Mouse (Mus musculus): ENCODE results near the gene Gm43518. TPM values are rescaled to one million over a fixed set of nuclear protein-coding genes. Genes with fewer than 3 reads are reported as not detected.

Gm43518 gene
- polyA plus RNA-seq, 1 experiment from 2014 or later: 0.25 TPM

DNA sequence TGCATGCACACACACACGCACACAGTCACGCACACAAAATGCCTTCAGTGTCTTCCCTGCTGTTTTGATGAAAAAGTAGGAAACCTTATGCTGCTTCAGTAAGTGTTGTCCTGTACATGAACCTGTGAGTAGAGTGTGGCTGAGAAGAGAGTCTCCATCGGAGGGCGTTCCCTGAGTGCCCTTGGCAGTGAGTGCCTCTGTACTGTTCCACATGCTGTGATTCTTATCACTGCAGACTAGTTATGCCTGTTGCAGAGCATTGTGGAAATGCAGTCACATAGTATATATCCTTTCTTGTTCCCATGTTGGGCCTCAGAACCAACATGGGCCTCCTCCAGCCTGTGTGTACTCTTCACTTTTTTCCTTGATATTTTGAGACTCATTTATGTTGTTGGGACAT lies 37.0 kb downstream of the Gm43518 start:
- no peaks in the 10 kb centered on the region for H3K4me1 ChIP-seq (ENCODE audit: control insufficient read depth, insufficient read depth, low read length)
- H3K4me2 ChIP-seq (ENCODE audit: low read depth, severe bottlenecking): no peak overlapping the region
- H3K27me3 ChIP-seq (ENCODE audit: control insufficient read depth, insufficient read depth, low read length): no peaks in the 10 kb centered on the region
- no peak overlapping the region for H3K4me3 ChIP-seq (ENCODE audit: low read depth, low read length)
- 91% methylated on average over 4 of the region's 4 CpGs for WGBS
- H3K9ac ChIP-seq (ENCODE audit: low read length): no peak overlapping the region
- no peaks in the 10 kb centered on the region for H3K9me3 ChIP-seq (ENCODE audit: control insufficient read depth, low read length)
- H3K36me3 ChIP-seq (ENCODE audit: control insufficient read depth, insufficient read depth, low read length): no peaks in the 10 kb centered on the region
- DNase-seq (ENCODE audit: low spot score) (no peak), ATAC-seq (ENCODE audit: insufficient number of reproducible peaks, low FRiP score, low TSS enrichment, low read depth) (no peak)
- H3K27ac ChIP-seq (replicated peaks; ENCODE audit: low read depth, low read length): no peak overlapping the region

DNA sequence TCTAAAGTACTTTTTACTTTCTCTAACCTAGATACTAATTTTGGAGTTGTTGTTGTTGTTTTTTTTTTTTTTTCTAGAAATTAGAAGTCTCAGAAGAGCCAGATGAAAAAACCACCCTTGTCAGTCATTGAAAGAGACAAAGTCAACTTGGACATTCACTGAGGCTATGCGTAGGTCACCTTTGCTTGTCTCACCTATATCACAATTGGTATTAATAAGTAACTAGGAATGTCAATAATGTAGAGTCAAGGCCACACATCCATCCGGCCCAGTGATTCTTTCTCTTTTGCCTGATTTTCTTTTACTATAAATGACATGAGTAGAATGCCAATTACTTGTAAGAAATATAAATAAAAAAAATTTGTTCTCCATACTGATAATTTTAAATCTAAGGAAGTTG lies 39.5 kb downstream of the Gm43518 start:
- H3K27ac ChIP-seq (replicated peaks; ENCODE audit: low read depth, low read length): no peak overlapping the region
- 97% methylated on average over 2 of the region's 2 CpGs for WGBS
- H3K36me3 ChIP-seq (ENCODE audit: control insufficient read depth, insufficient read depth, low read length): no peaks in the 10 kb centered on the region
- H3K9me3 ChIP-seq (ENCODE audit: control insufficient read depth, low read length): no peaks in the 10 kb centered on the region
- H3K27me3 ChIP-seq (ENCODE audit: control insufficient read depth, insufficient read depth, low read length): no peaks in the 10 kb centered on the region
- H3K4me1 ChIP-seq (ENCODE audit: control insufficient read depth, insufficient read depth, low read length): no peaks in the 10 kb centered on the region
- DNase-seq (ENCODE audit: low spot score): no peak
- ATAC-seq (ENCODE audit: insufficient number of reproducible peaks, low FRiP score, low TSS enrichment, low read depth): no peak
- H3K4me2 ChIP-seq (ENCODE audit: low read depth, severe bottlenecking): no peak overlapping the region
- no peak overlapping the region for H3K9ac ChIP-seq (ENCODE audit: low read length)
- no peak overlapping the region for H3K4me3 ChIP-seq (ENCODE audit: low read depth, low read length)

DNA sequence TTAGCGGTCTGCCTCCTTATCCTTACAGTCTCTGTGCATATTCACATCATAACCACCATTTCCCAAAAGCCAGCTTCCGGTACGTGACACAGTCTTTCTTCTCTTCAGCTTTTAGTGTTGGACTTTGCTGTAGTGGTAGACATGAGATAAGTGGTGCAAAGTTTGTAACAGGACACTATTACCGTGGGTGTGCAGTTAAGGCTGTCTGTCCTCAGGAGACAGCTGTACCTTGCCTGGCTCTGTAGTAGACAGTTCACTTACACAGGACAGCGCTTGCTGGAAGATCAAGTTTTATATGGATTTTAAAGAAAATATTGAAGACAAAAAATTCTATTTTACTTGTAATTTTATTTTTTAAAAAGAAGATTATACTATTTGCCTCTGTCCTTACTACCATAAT lies 41.2 kb downstream of the Gm43518 start:
- Histone ChIP-seq H3K9me3 (ENCODE audit: control insufficient read depth, low read length) (no peaks in the 10 kb centered on the region), H3K36me3 (ENCODE audit: control insufficient read depth, insufficient read depth, low read length) (no peaks in the 10 kb centered on the region), H3K9ac (ENCODE audit: low read length) (no peak overlapping the region), H3K4me3 (ENCODE audit: low read depth, low read length) (no peak overlapping the region), H3K4me1 (ENCODE audit: control insufficient read depth, insufficient read depth, low read length) (no peaks in the 10 kb centered on the region), H3K27me3 (ENCODE audit: control insufficient read depth, insufficient read depth, low read length) (peaks cover 5% of the 10 kb centered on the region; the same call in 1 of the 2 replicates), H3K27ac (replicated peaks; ENCODE audit: low read depth, low read length) (no peak overlapping the region), H3K4me2 (ENCODE audit: low read depth, severe bottlenecking) (no peak overlapping the region)
- ATAC-seq (ENCODE audit: insufficient number of reproducible peaks, low FRiP score, low TSS enrichment, low read depth) (no peak), DNase-seq (ENCODE audit: low spot score) (no peak)
- 79% methylated on average over 5 of the region's 5 CpGs for WGBS

DNA sequence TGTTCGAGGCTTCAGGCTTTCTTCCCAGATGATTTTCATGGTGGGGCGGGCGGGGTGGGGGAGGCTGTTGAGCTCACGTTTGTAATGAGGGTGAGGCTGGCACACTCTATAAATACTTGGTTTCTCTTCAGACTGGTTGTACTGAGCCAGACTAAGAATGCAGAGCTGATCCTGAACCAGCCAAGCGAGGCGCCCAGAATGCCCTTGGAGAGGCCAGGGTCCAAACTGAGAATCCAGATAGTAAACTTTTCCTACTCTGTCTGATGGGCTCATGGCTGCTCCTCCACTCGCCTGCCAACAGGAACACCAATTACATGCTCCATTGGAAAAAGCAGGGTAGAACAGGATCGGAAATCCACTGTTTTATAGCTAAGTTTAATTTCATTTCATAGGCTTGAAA lies 42.0 kb downstream of the Gm43518 start:
- H3K4me1 ChIP-seq (ENCODE audit: control insufficient read depth, insufficient read depth, low read length): no peaks in the 10 kb centered on the region
- H3K27me3 ChIP-seq (ENCODE audit: control insufficient read depth, insufficient read depth, low read length): peaks cover 5% of the 10 kb centered on the region; the same call in 1 of the 2 replicates
- H3K9ac ChIP-seq (ENCODE audit: low read length): no peak overlapping the region
- 79% methylated on average over 8 of the region's 8 CpGs for WGBS
- no peaks in the 10 kb centered on the region for H3K9me3 ChIP-seq (ENCODE audit: control insufficient read depth, low read length)
- ATAC-seq (ENCODE audit: insufficient number of reproducible peaks, low FRiP score, low TSS enrichment, low read depth): no peak
- no peak overlapping the region for H3K27ac ChIP-seq (replicated peaks; ENCODE audit: low read depth, low read length)
- no peak overlapping the region for H3K4me2 ChIP-seq (ENCODE audit: low read depth, severe bottlenecking)
- DNase-seq (ENCODE audit: low spot score): no peak
- H3K36me3 ChIP-seq (ENCODE audit: control insufficient read depth, insufficient read depth, low read length): no peaks in the 10 kb centered on the region
- no peak overlapping the region for H3K4me3 ChIP-seq (ENCODE audit: low read depth, low read length)

DNA sequence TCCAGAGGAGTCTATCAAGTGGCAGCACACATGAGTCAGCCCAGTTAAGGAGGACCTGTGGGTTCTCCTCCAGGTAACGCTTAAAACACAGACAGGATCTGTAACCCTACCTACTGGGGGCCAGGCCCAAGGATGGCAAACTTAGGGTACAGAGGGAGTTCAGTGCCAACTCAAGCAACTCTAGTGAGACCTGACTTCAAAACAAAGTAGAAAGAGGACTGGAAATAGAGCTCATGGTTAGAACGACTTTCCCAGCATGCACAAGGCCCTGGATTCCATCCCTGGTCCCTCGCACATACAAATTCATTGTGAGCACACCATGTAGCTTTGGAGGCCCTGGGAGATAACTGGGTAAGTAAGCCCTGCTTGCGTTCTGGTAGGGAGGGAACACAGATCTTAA lies 43.4 kb downstream of the Gm43518 start:
- Histone ChIP-seq H3K4me3 (ENCODE audit: low read depth, low read length) (no peak overlapping the region), H3K4me1 (ENCODE audit: control insufficient read depth, insufficient read depth, low read length) (no peaks in the 10 kb centered on the region), H3K9ac (ENCODE audit: low read length) (no peak overlapping the region), H3K9me3 (ENCODE audit: control insufficient read depth, low read length) (no peaks in the 10 kb centered on the region), H3K4me2 (ENCODE audit: low read depth, severe bottlenecking) (no peak overlapping the region), H3K27ac (replicated peaks; ENCODE audit: low read depth, low read length) (no peak overlapping the region), H3K36me3 (ENCODE audit: control insufficient read depth, insufficient read depth, low read length) (no peaks in the 10 kb centered on the region), H3K27me3 (ENCODE audit: control insufficient read depth, insufficient read depth, low read length) (peaks cover 5% of the 10 kb centered on the region; the same call in 1 of the 2 replicates)
- no peak for DNase-seq (ENCODE audit: low spot score)
- ATAC-seq (ENCODE audit: insufficient number of reproducible peaks, low FRiP score, low TSS enrichment, low read depth): no peak
- WGBS: 84% methylated on average over 4 of the region's 4 CpGs

DNA sequence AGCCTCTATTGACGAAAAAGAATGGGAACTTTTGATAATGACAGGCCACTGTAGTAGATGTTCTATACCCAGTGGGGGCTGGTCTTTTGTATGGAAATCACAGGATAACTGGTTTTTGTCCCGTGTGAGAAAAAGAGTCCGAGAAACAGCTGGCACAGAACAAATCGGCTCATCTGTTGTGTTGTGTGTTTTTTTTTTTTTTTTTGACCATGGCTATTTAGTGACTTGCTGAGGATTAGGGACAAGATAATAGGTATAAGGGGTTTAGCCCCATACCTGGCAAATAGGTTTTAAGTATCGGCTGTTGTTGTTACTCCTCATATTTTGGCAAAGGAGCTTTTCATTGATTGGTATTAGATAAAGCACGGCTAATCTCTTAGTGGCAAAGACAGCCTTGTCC lies 45.2 kb downstream of the Gm43518 start:
- Histone ChIP-seq H3K9me3 (ENCODE audit: control insufficient read depth, low read length) (no peaks in the 10 kb centered on the region), H3K4me2 (ENCODE audit: low read depth, severe bottlenecking) (no peak overlapping the region), H3K4me1 (ENCODE audit: control insufficient read depth, insufficient read depth, low read length) (peaks cover 5% of the 10 kb centered on the region), H3K4me3 (ENCODE audit: low read depth, low read length) (no peak overlapping the region), H3K27me3 (ENCODE audit: control insufficient read depth, insufficient read depth, low read length) (peaks cover 5% of the 10 kb centered on the region; the same call in 1 of the 2 replicates), H3K36me3 (ENCODE audit: control insufficient read depth, insufficient read depth, low read length) (no peaks in the 10 kb centered on the region), H3K27ac (replicated peaks; ENCODE audit: low read depth, low read length) (no peak overlapping the region), H3K9ac (ENCODE audit: low read length) (no peak overlapping the region)
- 85% methylated on average over 6 of the region's 6 CpGs for WGBS
- DNase-seq (ENCODE audit: low spot score): no peak
- no peak for ATAC-seq (ENCODE audit: insufficient number of reproducible peaks, low FRiP score, low TSS enrichment, low read depth)

DNA sequence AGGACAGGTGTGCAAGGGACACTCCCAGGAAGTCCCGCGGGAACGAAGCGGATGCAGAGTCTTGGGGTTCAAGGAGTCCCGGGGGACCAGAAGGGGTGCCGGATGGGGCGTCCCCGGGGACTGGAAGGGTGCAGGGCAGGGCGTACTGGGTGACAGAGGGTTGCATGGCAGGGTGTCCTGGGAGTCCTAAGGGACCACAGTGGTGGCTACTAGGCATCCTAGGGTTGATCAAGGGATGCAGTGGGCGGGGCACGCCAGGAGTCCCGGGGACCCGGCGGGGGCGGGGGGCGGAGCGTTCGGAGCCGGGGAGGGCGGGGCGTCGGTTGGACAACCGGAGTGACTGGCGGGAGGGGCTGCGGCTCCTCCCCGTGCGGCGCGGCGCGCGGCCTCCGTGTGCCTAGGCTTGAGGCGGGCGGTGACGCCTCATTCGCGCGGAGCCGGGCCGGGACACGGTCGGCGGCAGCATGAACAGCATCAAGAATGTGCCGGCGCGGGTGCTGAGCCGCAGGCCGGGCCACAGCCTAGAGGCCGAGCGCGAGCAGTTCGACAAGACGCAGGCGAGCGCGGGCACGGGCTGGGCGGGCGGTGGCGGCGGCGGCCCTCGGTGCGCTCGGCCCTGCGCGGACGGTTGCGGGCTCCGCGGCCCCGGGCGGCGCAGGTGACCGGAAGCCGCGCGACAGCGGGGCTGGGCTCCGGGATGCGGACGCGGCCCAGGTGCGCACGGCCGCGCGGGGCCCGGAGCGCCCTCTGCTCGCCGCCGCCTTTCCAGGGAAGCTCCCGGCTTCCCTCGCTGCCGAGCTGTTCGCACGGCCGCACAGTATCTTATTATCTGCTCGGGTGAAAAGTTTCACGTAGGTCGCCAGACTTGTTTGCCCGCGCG lies 46.3 kb downstream of the Gm43518 start, which contains the start of gene Hip1r:
Gene Hip1r (plus strand): TSS at position 330 of the 880 bp plus-strand sequence.
- Histone ChIP-seq H3K27me3 (ENCODE audit: control insufficient read depth, insufficient read depth, low read length) (peaks cover 5% of the 10 kb centered on the region; the same call in 1 of the 2 replicates), H3K27ac (replicated peaks; ENCODE audit: low read depth, low read length) (no peak within 1 kb of the TSS), H3K9ac (ENCODE audit: low read length) (peak within 1 kb of the TSS; percentile 67), H3K9me3 (ENCODE audit: control insufficient read depth, low read length) (no peaks in the 10 kb centered on the region), H3K4me3 (ENCODE audit: low read depth, low read length) (peak within 1 kb of the TSS; percentile 63), H3K36me3 (ENCODE audit: control insufficient read depth, insufficient read depth, low read length) (no peaks in the 10 kb centered on the region), H3K4me1 (ENCODE audit: control insufficient read depth, insufficient read depth, low read length) (peaks cover 6% of the 10 kb centered on the region), H3K4me2 (ENCODE audit: low read depth, severe bottlenecking) (peak within 1 kb of the TSS; percentile 79)
- under 1% methylated on average over 99 of the region's 106 CpGs for WGBS
- DNase-seq (ENCODE audit: low spot score) (peak; percentile 74), ATAC-seq (ENCODE audit: insufficient number of reproducible peaks, low FRiP score, low TSS enrichment, low read depth) (peak; percentile 68)

DNA sequence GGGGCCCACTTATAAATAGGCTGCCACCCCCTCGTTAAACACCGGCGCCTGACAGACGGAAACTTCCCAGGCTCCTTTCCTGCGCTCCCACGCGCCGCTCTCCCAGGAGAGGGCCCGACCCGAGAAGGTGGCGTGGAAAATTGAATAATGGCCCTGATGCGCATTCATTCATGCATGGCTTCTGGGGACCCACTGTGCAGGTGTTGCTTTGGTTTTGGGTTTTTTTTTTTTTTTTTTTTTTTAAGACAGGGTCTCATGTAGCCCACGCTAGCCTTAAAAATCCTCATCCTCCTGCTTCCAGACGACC lies 46.9 kb downstream of the Gm43518 start:
- H3K4me2 ChIP-seq (ENCODE audit: low read depth, severe bottlenecking): peak overlapping the region; percentile 79
- DNase-seq (ENCODE audit: low spot score) (no peak), ATAC-seq (ENCODE audit: insufficient number of reproducible peaks, low FRiP score, low TSS enrichment, low read depth) (no peak)
- peaks cover 5% of the 10 kb centered on the region; the same call in 1 of the 2 replicates for H3K27me3 ChIP-seq (ENCODE audit: control insufficient read depth, insufficient read depth, low read length)
- no peaks in the 10 kb centered on the region for H3K9me3 ChIP-seq (ENCODE audit: control insufficient read depth, low read length)
- H3K4me3 ChIP-seq (ENCODE audit: low read depth, low read length): peak overlapping the region; percentile 63
- H3K4me1 ChIP-seq (ENCODE audit: control insufficient read depth, insufficient read depth, low read length): peaks cover 6% of the 10 kb centered on the region
- WGBS: 0% methylated on average over 14 of the region's 14 CpGs
- H3K27ac ChIP-seq (replicated peaks; ENCODE audit: low read depth, low read length): no peak overlapping the region
- no peak overlapping the region for H3K9ac ChIP-seq (ENCODE audit: low read length)
- no peaks in the 10 kb centered on the region for H3K36me3 ChIP-seq (ENCODE audit: control insufficient read depth, insufficient read depth, low read length)
